Comparison of ENCODE assay signal across 25 mouse cellular contexts in genomic region chr17:84728201-84728911, GRCm38 (mm10). TPM values are rescaled to one million over a fixed set of nuclear protein-coding genes. Genes with fewer than 3 reads are reported as not detected.
DNase-seq lines count a peak whose midpoint lies in the region; ATAC-seq lines count a peak whose summit lies in the region.
"Had no signal": no experiment of that assay in that cellular context is flagged by ENCODE, and none has a peak within 500 bp of the region (broad histone marks: within the 10 kb centered on the region; RNA-seq: fewer than 3 reads in every experiment).

No protein-coding gene starts in this region.

- no peaks in the 10 kb centered on the region for H3K27me3 ChIP-seq in kidney, embryonic 15.5 days
- H3K27me3 ChIP-seq in liver, embryonic 13.5 days: no peaks in the 10 kb centered on the region
- H3K27me3 ChIP-seq in forebrain, embryonic 10.5 days (ENCODE audit: poor library complexity, severe bottlenecking): no peaks in the 10 kb centered on the region
- no peaks in the 10 kb centered on the region for H3K27me3 ChIP-seq in midbrain, embryonic 15.5 days (replicated peaks)
- H3K27me3 ChIP-seq: embryonic facial prominence, embryonic 12.5 days; neural tube, embryonic 12.5 days had no signal

- no peak overlapping the region for H3K4me2 ChIP-seq in kidney, embryonic 15.5 days
- peak overlapping the region; percentile 55 for H3K4me2 ChIP-seq in liver, embryonic 13.5 days
- H3K4me2 ChIP-seq in midbrain, embryonic 15.5 days: no peak overlapping the region
- H3K4me2 ChIP-seq: embryonic facial prominence, embryonic 12.5 days; heart, embryonic 11.5 days; hindbrain, embryonic 14.5 days; neural tube, embryonic 12.5 days had no signal

- peaks cover 77% of the 10 kb centered on the region for H3K36me3 ChIP-seq in kidney, embryonic 15.5 days
- peaks cover 58% of the 10 kb centered on the region for H3K36me3 ChIP-seq in liver, embryonic 13.5 days
- peaks cover 71% of the 10 kb centered on the region for H3K36me3 ChIP-seq in forebrain, embryonic 10.5 days (replicated peaks)
- H3K36me3 ChIP-seq in midbrain, embryonic 15.5 days (replicated peaks): peaks cover 19% of the 10 kb centered on the region

- 0 out of 2 replicates have a peak, but pooled peaks have one; percentile 64 for ATAC-seq in kidney, embryonic 15.5 days (replicated peaks; ENCODE audit: low FRiP score)
- ATAC-seq in common myeloid progenitor, adult 5-6 weeks (replicated peaks; ENCODE audit: low read depth, poor library complexity, severe bottlenecking): peak; percentile 54; the same call in 1 of the 2 replicates
- peak; percentile 98 for ATAC-seq in liver, embryonic 13.5 days (ENCODE audit: low read depth)
- ATAC-seq in megakaryocyte-erythroid progenitor cell, adult 5-6 weeks (replicated peaks; ENCODE audit: low FRiP score, low TSS enrichment, poor library complexity, severe bottlenecking): peak; percentile 92
- no peak for ATAC-seq in midbrain, embryonic 15.5 days (replicated peaks)
- ATAC-seq: forebrain, postnatal 0 days had no signal

- intact Hi-C loops in left cerebral cortex, postnatal 36 days (cut with DNase I): no loop called here

- H3K27ac ChIP-seq in kidney, embryonic 15.5 days: no peak overlapping the region
- peak overlapping the region; percentile 92 for H3K27ac ChIP-seq in liver, embryonic 13.5 days
- H3K27ac ChIP-seq in forebrain, embryonic 10.5 days: no peak overlapping the region
- no peak overlapping the region for H3K27ac ChIP-seq in midbrain, embryonic 15.5 days
- H3K27ac ChIP-seq: embryonic facial prominence, embryonic 12.5 days; hindbrain, embryonic 14.5 days; kidney, postnatal 0 days; layer of hippocampus, adult 2 months; midbrain, embryonic 10.5 days; neural tube, embryonic 12.5 days had no signal

- no peak overlapping the region for H3K9ac ChIP-seq in kidney, embryonic 15.5 days
- peak overlapping the region; percentile 57 for H3K9ac ChIP-seq in liver, embryonic 13.5 days
- no peak overlapping the region for H3K9ac ChIP-seq in midbrain, embryonic 15.5 days
- H3K9ac ChIP-seq: embryonic facial prominence, embryonic 12.5 days; forebrain, postnatal 0 days; hindbrain, embryonic 14.5 days; neural tube, embryonic 12.5 days had no signal

- 0 out of 2 replicates have a peak, but pooled peaks cover 3% of the 10 kb centered on the region for H3K4me1 ChIP-seq in kidney, embryonic 15.5 days
- peaks cover 49% of the 10 kb centered on the region for H3K4me1 ChIP-seq in liver, embryonic 13.5 days (replicated peaks)
- H3K4me1 ChIP-seq in forebrain, embryonic 10.5 days: no peaks in the 10 kb centered on the region
- H3K4me1 ChIP-seq in midbrain, embryonic 15.5 days: no peaks in the 10 kb centered on the region
- H3K4me1 ChIP-seq: embryonic facial prominence, embryonic 12.5 days; midbrain, embryonic 10.5 days; neural tube, embryonic 12.5 days had no signal

- H3K4me3 ChIP-seq in kidney, embryonic 15.5 days (replicated peaks): no peak overlapping the region
- 0 out of 2 replicates have a peak overlapping the region, but pooled peaks have one; percentile 8 for H3K4me3 ChIP-seq in liver, embryonic 13.5 days (replicated peaks)
- no peak overlapping the region for H3K4me3 ChIP-seq in forebrain, embryonic 10.5 days
- no peak overlapping the region for H3K4me3 ChIP-seq in midbrain, embryonic 15.5 days
- H3K4me3 ChIP-seq: embryonic facial prominence, embryonic 12.5 days; layer of hippocampus, adult 2 months; midbrain, embryonic 10.5 days; neural tube, embryonic 12.5 days had no signal

- no peaks in the 10 kb centered on the region for H3K9me3 ChIP-seq in kidney, embryonic 15.5 days (replicated peaks)
- H3K9me3 ChIP-seq in liver, embryonic 13.5 days (replicated peaks): no peaks in the 10 kb centered on the region
- H3K9me3 ChIP-seq in forebrain, embryonic 10.5 days: no peaks in the 10 kb centered on the region
- no peaks in the 10 kb centered on the region for H3K9me3 ChIP-seq in midbrain, embryonic 15.5 days
- H3K9me3 ChIP-seq: embryonic facial prominence, embryonic 12.5 days; midbrain, embryonic 10.5 days; neural tube, embryonic 12.5 days had no signal

- no peak for DNase-seq in kidney, postnatal 36 days
- DNase-seq in liver, embryonic 13.5 days: peak; percentile 68
- no peak for DNase-seq in forebrain, embryonic 10.5 days (ENCODE audit: extremely low spot score, low spot score)
- DNase-seq in left cerebral cortex, postnatal 36 days (ENCODE audit: low spot score in 2 of 2): no peak
- DNase-seq: adrenal gland, postnatal 36 days; cerebellum, adult 9-10 months; forebrain, postnatal 0 days; heart, postnatal 10 days; left cerebral cortex, postnatal 4 days; lung, postnatal 14 days; right cerebral cortex, adult 18-20 months had no signal

- WGBS in kidney, embryonic 15.5 days: 81% methylated on average over 1 of the region's 1 CpGs
- 21% methylated on average over 1 of the region's 1 CpGs for WGBS in liver, embryonic 13.5 days (ENCODE audit: insufficient replicate concordance)
- WGBS in forebrain, embryonic 10.5 days: 73% methylated on average over 1 of the region's 1 CpGs
- 79% methylated on average over 1 of the region's 1 CpGs for WGBS in midbrain, embryonic 15.5 days

RNA-seq across cellular contexts. Expression of gene Abcg5, which starts 45.5 kb away (rescaled TPM):
- polyA plus RNA-seq in kidney, embryonic 15.5 days (2015; fragmentation: Nextera tagmentation; extraction: Ambion mirVana): 4.0 TPM in 2 replicates
- not detected in 2 replicates for total RNA-seq in common myeloid progenitor, adult 5-6 weeks (2017)
- 0.23 and 0.34 TPM in 2 replicates for polyA plus RNA-seq in liver, embryonic 13.5 days (2015; fragmentation: Nextera tagmentation; extraction: Ambion mirVana)
- total RNA-seq in megakaryocyte-erythroid progenitor cell, adult 5-6 weeks (2014; fragmentation: Nextera tagmentation): not detected in 2 replicates
- total RNA-seq in megakaryocyte-erythroid progenitor cell, adult 5-6 weeks (2017): not detected in 2 replicates
- 5.3 and 5.4 TPM in 2 replicates for polyA plus RNA-seq in forebrain, embryonic 10.5 days (2016; fragmentation: Nextera tagmentation; extraction: Ambion mirVana)
- 1.9 and 2.2 TPM in 2 replicates for polyA plus RNA-seq in midbrain, embryonic 15.5 days (2015; fragmentation: Nextera tagmentation; extraction: Ambion mirVana)
- under 1 TPM in 1 of 2 experiments, not detected in 1; 0.12 TPM for total RNA-seq in left cerebral cortex, postnatal 36 days (2021)
- total RNA-seq: adrenal gland, postnatal 36 days; heart, postnatal 10 days; layer of hippocampus, adult 2 months; left cerebral cortex, adult 18-20 months had no signal

RNA-seq across cellular contexts. Expression of gene Abcg8, which starts 52.3 kb away (rescaled TPM):
- 0.13 and 0.27 TPM in 2 replicates for polyA plus RNA-seq in kidney, embryonic 15.5 days (2015; fragmentation: Nextera tagmentation; extraction: Ambion mirVana)
- not detected in 2 replicates for total RNA-seq in common myeloid progenitor, adult 5-6 weeks (2017)
- 0.40 and 0.44 TPM in 2 replicates for polyA plus RNA-seq in liver, embryonic 13.5 days (2015; fragmentation: Nextera tagmentation; extraction: Ambion mirVana)
- total RNA-seq in megakaryocyte-erythroid progenitor cell, adult 5-6 weeks (2014; fragmentation: Nextera tagmentation): not detected in 2 replicates
- not detected in 2 replicates for total RNA-seq in megakaryocyte-erythroid progenitor cell, adult 5-6 weeks (2017)
- polyA plus RNA-seq in forebrain, embryonic 10.5 days (2016; fragmentation: Nextera tagmentation; extraction: Ambion mirVana): 0.23 and 0.33 TPM in 2 replicates
- polyA plus RNA-seq in midbrain, embryonic 15.5 days (2015; fragmentation: Nextera tagmentation; extraction: Ambion mirVana): 0.15 TPM in 1 of 2 replicates, not detected in the other
- total RNA-seq in left cerebral cortex, postnatal 36 days (2021): not detected
- total RNA-seq: adrenal gland, postnatal 36 days; heart, postnatal 10 days; layer of hippocampus, adult 2 months; left cerebral cortex, postnatal 4 days had no signal
- polyA plus RNA-seq: cortical plate, adult 2 months; heart, embryonic 11.5 days; intestine, embryonic 14.5 days; neural tube, embryonic 12.5 days had no signal
